Mouse (Mus musculus): ENCODE measurements around the gene Olfr1250.
"Not testable (repeated sequence)": the region's sequence is repeated elsewhere in the genome, so short reads cannot be mapped to it uniquely, and the experiment has no call there.

Olfr1250 gene

DNA sequence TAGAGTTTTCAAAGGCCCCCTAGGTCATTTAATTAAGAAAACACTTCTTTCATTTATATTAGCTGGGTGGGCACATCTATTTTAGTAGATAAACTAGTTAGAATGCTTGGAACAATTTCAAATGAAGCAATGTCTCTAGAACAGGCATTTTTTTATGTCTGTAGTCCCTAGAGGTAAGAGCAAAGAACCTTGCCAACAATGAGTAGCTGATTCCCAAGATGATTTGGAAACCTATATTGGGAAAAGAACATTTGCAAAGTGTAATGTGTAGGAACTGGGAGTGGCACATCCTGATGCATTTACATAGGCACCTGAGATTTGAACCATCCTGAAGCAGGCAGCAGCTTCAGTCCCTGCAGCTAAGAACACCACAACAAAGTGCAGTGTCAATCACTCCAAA lies at the start of gene Olfr1250:
TSS of gene Olfr1250 (minus strand) at position 101 of the 400 bp plus-strand sequence.
- DNase-seq, result no peak

- DNase-seq, result no peak
Observed at GRCm38 (mm10) chr2:89691980-89692379, 30.7 kb upstream of the Olfr1250 start.

- no peak for DNase-seq
Observed at GRCm38 (mm10) chr2:89671836-89672235, 10.6 kb upstream of the Olfr1250 start, which contains the start of gene Olfr1251. Gene Olfr1251, minus strand, starts transcription at chr2:89671936.

DNA sequence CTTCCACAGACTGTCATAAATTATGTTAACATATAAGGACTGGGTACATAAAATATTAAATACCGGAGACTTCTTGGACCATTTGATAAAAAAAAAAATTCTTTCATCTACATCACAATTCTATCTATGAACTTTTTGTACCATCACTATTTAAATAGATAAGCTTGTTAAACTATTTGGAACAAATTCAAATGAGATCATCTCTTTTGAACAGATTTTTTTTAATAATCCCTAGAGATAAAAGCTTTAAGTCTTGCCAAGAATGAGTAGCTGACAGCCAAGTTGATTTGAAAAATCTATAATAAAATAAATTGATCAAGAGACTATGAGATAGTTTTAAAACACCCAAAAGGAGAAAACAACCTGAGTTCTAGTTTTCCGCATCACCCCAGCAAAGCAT lies 26.4 kb downstream of the Olfr1250 start, which contains the start of gene Olfr1249:
TSS of gene Olfr1249 (minus strand) at position 101 of the 400 bp plus-strand sequence.
- DNase-seq, result no peak

DNA sequence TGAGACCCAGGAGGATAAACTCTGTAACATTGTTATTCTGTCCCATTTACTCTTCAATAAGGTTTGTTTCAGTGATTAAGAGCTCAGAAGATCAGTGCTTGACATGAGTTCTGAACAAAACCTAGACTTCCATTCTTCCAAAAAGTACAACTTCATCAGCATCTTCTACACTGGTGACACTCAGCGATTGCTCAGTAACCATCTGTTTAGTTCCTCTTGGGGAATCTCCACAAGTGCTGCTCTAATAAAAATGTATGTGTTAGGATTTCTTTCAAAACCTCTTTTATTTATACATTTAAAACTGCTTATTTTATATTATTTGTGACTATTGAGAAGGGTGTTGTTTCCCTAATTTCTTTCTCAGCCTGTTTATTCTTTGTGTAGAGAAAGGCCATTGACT lies 43.1 kb downstream of the Olfr1250 start, which contains the start of gene Olfr1248:
TSS of gene Olfr1248 (minus strand) at position 101 of the 400 bp plus-strand sequence.
- not testable (repeated sequence) for DNase-seq

DNA sequence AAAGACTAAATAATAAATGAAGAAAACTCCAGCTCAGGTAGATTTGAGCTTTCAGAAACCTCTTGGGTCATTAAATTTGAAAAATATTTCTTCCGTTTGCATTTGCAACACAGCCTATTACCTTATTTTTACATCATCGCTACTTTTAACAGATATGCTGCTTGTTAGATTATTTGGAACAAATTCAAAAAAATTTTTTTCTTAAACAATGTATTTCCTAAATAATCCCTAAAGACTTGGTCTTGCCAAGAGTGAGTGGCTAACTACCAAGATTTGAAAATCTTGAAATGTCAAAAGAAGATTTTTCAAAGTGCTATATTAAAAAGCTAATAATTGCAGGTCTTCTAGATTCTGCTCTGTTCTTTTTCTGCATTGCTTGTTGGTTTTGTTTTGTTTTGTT lies 47.2 kb downstream of the Olfr1250 start, which contains the start of gene Olfr1247:
TSS of gene Olfr1247 (minus strand) at position 101 of the 400 bp plus-strand sequence.
- no peak for DNase-seq
